Mouse (Mus musculus): ENCODE data around the gene Lenep.

The Lenep gene

DNA sequence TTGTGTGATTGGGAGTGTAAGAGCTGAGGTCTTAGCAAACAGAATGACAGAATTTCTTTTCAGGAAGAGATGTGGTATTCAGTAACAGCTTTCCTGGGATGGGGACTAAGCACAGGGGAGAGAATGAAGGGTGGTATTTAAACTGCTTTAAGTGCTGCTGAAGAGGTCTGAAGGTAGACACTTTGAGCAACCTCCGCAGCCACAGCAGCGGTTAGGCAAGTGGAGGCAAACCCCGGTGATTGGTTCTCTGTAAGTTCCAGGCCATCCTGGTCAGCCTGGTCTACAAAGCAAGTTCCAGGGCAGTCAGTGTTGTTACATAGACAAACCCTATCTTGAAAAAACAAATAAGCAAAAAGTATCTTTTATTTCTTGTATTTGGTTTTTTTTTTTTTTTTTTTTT lies 17.4 kb upstream of the Lenep start:
- in situ Hi-C loops (cut with MboI, MseI) = no loop called here

DNA sequence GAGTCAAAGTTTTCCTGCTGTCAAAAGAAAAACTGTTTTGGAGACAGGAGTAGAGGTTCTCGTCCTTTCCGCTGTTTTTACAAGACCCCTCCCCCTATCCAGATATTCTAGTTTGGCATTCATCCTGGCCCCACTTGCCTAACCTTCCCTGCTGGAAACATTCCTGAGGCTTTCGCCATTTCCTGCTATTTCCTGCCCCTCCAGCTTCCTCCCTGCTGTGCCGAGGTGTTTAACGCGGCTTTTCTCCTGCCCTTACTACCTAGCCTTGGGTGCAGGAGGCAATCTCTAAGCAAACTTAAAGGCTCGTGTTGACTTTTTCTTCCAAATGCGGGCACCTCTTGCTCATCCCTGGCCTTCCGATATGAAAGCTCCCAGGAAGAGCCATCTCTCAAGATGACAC lies 17.0 kb upstream of the Lenep start:
- in situ Hi-C loops (cut with MboI, MseI) = no loop called here

DNA sequence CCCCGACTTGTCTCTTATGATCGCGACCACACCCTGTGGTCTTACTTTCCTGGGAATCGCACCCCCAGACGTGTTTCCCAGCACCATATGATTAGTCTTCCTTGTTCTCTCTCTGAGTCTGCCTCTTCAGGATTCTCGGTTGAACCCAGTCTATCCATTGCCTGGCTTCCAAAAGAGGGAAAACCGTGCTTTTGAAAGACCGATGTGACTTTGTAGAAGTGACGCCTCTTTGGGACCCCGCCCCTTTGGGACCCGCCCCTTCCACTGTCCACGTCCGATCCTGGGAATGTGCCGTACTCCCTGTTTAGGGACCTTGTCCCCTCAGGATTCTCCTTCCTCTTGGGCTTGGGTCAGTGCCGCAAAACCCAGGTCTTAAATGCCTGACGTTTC lies 16.3 kb upstream of the Lenep start:
- in situ Hi-C loops (cut with MboI, MseI) = no loop called here

DNA sequence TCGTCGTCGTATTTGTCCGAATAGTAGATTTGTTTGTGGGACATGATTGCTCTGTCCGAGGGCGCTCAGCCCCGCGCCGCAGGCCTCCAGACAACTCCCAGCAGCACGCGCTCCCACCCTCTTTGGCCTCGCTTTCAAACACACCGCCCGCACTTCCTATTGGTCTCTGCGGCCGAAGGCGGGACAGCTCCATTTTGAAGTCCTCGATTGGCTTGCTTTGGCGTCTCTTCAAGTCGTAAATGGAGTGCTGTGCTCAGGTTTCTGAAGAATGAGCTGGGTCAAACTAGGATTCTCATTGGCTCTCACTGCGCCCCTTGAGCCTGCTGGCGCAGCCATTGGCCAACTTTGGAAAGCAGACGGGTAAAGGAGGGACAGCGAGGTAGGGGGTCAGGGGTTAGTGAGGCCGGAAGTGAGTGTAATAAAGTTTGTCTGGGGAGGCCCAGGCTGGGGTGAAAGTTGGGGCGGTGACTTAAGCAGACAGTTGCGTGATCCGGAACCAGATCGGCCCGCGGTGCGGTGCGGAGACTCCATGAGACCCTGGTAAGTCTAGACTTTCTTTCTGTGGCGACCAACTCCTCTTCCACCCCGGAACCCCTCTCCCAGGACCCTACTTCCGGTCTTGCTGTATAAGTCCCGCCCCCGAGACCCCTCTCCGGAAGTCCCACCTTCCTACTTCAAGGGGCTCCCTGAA lies 15.7 kb upstream of the Lenep start, which contains the start of the genes Cks1b and Shc1:
Gene Cks1b, minus strand, starts transcription at position 214 of the 691 bp plus-strand sequence.
Gene Shc1, plus strand, starts transcription at position 274 of the 691 bp plus-strand sequence.
- in situ Hi-C loops (cut with MboI, MseI) = no loop called here

DNA sequence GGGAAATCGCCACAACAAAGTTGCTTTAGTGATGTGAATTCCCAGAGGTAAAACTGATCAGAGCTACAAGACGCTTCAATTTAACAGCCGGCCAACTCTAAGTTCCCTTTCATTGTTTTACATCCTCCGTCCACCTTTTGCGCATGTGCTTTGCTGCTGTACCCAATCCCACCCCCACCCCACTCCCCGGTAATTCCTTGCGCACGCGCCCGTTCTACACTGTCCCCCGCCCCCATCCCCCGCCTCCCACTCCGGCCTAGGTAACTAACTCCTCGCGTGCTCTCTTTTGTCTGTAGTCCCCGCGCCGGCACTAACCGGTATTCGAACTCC lies 15.2 kb upstream of the Lenep start:
- in situ Hi-C loops (cut with MboI, MseI) = no loop called here

DNA sequence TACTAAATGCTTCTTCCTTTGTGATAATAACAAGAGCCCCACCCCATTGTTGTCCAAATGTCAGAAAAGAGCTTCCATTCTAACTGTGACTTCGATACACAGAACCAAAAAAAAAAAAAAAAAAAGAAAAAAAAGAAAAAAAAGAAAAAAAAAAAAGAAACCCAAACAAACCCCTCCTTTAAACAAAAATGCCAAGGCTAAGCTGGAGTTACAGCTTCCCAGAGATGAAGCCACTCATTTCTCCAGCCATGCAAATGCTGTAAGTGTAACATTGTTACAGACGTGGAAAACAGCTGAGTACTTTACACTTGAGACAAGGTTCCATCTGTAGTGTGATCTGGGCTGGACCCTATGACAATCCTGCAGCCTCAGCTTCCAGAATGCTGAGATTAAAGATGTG lies 14.5 kb upstream of the Lenep start:
- in situ Hi-C loops (cut with MboI, MseI) = no loop called here

DNA sequence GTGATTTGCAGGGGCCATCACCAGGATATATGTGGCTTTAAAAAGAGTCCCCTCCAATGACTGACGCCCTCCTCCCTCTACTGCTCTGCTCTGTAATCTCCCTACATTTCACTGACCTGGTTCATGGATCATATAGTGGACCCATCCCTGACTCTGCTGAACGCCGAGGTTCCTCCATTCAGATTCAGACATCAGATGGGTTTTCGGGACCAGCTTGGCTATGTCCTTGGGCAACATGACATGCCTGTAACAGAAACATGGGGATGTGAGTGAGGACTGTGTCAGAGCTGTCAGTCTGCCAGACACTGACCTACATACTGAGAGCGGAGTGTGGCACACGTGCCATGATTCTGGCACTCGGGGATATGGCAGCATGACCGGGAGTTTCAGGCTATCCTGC lies 13.6 kb upstream of the Lenep start:
- in situ Hi-C loops (cut with MboI, MseI) = no loop called here

DNA sequence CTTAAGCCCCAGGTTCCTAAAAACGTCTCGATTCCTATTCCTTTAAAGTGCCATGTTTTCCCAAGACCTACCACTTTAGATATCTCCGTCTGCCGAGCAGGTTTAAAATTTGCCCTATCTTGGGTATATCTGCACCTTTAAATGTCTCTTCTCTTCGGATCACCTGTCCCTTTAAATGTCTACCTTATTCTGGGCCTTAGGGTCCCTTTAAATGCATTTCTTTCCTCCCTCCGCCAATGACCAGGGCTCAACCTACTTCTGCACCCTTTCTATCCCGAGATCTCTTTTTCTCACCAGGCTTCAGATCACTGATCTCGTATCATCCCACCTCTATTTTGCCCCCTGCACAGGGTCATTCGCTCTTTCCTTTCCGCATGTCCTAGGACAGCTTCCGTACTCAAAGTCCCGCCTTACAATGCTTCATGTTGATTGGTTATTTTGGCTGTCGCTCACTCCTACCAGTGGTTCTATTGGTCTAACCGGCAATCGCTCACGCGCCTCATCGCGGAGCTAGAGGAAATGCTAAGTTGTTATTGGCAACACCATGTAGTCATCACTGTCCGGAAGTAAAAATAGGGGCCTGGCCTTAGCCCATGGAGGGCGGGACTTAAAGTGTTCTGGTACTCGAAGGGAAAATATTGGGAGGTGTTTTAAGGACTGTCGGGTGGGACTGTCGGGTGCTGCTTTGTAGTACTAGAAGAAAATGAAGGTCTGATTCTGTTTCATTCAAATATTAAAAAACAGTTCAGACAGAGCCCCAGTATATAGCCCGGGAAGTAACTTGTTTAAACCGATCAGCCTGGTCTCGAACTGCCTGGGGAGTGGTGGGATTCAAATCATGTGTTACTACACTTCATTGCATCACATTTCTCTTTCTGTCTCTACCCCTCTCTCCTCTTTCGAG lies 9.1 kb upstream of the Lenep start, which contains the start of gene Flad1:
Gene Flad1, minus strand, starts transcription at position 381 of the 904 bp plus-strand sequence.
- in situ Hi-C loops (cut with MboI, MseI) = no loop called here

DNA sequence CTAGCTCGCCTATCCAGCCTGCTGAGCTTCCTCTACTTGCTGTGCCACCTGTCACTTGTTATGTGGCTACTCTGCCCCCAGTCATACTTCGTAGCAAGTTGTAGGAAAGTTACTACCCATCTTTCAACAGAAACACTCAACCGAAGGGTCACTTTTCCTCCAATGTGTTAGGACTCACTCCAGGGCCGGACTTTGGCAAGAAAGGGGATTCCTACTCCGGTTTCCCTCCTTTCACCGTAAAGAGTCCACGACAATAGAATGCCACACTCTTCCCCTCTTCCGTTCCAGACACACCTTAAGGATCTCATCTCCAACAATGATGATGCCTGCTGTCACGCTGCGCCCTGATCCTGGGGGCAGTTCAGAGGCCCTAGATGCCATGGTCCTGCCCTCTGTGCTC lies 8.3 kb upstream of the Lenep start:
- in situ Hi-C loops (cut with MboI, MseI) = no loop called here

DNA sequence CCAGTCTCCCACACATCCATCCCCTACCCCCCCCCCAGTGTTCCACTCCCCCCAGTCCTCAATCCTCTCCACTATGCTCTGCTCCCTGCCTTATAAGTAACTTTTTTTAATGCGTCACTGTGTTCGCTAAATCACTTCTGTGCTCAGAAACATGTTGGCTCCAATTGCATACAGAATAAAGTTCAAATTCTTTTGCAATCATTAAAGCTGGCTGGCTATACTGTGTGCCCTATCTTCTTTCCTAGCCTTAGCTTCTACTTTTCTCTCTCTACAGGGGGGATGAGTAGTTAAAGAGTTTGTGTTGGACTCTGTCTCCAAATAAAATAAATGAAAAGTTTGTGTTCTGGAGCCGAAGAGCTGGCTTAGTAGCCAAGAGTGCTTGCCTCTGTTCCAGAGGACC lies 7.1 kb upstream of the Lenep start:
- in situ Hi-C loops (cut with MboI, MseI) = no loop called here

DNA sequence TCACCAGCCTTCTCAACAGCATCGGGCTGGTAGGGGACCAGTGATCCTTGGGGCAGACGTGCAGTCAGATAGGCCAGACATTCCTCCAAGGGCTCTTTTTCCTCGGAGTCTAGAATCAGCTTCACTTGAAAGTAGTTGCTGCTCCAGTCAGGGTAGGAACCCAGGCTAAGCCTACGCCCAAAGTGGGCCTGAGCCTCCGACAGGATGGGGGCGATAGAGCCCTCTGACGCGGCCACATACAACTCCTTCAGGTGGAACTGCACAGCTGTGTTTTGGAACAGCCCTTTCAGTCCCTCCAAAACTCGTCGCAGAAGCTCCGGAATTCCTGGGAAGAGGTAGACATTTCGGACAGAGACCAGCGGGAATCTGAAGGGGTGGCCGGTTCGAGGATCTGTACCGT lies 5.9 kb upstream of the Lenep start:
- in situ Hi-C loops (cut with MboI, MseI) = no loop called here

DNA sequence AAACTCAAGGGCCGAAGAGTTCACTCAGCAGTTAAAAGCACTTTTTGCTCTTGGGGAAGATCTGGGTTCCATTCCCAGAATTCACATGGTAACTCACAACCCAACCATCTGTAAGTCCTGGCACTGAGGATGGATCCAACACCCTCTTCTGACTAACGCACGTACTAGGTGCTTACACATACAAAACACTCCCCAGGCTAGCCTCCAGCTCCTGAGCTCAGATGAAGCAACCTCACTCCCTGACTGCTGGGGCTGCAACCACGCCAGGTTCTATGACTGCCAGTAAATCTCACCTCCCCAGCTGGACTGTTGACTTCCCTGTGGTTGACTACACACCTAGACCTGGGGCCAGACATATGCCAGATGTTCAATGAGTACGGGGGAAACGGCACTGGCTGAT lies 4.3 kb upstream of the Lenep start:
- in situ Hi-C loops (cut with MboI, MseI) = no loop called here

DNA sequence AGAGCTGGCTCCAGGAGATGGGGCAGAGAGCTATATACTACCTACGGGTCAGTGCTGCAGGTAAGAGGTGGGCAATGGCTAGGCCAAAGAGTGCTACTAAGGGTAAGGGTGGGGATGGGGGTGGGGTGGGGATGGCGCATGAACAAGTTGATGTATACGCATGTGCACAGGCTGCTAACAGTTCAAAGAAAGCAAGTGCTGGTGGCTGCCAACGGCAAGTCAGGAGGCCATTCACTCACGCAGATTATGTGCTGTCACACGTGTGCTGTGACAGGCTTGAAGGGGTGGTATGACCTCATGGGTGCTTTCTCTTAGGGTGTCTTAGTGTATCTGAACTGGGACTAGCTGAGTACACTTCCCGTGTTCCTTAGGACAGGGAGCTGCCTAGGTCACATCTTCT lies 1.3 kb downstream of the Lenep start:
- in situ Hi-C loops (cut with MboI, MseI) = no loop called here

DNA sequence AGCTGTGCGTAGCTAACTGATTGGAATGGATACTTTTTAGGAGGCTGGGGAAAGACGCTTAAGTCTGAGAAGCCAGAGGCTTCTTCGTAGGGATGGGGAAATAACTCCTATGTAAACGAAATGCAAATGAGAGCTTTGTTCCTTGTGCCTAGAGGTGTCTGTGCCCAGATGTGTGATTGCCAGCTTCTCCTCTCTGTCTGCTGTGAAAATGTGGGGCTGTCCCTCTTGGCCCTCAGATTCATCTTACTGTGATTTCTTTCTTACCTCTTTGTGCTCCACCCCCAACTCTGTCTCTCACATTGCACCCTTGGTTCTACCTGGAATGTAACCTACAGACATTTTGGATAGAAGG lies 6.0 kb downstream of the Lenep start:
- in situ Hi-C loops (cut with MboI, MseI) = loop anchor here (10.0 kb wide), 1 partner anchor 882 kb away; no protein-coding TSS in a partner anchor

DNA sequence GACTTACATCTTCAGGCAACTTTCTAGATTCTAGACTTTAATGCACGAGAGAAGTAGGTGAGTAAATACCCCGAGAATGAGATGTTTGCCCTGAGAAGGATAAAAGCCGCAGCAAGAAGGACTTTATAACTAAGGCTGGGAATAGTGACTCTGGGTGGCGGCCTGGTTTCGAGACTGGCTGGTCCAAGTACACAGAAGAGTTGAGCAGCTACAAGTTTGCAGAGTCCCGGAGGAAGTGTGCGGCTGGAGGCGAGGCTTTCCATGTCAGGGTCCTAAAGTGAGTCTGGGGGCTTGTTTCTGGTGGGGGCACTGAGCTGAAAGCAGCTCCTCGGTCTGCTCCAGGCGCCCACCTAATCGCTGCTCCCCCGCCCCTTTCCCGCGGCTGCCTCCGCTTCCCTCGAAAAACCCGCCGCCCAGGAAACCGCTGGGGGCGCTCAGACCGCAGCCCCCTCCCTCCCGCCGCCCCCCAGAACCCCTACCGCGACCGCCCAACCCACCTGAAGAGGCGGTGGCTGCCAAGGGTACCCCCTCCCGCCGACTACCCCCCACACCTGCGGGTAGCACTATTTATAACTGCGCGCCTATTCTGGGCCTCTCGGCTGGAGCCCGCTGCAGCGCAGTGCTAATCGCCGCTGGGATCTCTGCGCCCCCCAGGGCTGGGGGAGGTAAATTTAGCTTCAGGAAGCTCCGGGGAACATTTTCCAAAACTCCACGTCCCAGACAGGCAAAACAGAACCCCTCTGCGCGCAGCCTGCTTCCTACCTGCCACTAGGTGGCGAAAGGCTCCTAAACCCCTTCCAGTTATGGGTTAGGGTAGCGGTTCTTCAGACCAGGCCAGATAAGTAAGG lies 6.6 kb downstream of the Lenep start:
- in situ Hi-C loops (cut with MboI, MseI) = loop anchor here (10.0 kb wide), 1 partner anchor 881 kb away; no protein-coding TSS in a partner anchor

DNA sequence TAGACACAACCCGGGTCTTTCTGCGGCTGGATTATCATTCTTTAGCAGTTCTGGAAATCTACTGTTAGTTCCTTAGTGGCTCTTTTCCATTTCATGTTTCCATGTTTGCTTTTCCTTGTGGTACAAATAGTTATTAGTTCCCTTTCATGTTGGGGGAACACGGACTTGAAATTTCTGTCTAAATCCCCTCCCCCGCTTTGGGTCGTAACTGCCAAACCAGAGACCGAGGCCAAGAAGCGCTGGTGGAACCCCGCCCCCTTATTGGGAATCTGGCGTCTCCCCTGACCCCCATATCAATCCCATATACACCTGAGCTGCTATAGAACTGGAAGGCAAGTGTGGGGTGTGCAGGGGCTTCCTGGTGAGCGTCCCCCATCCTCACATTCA lies 7.2 kb downstream of the Lenep start:
- in situ Hi-C loops (cut with MboI, MseI) = loop anchor here (10.0 kb wide), 1 partner anchor 881 kb away; no protein-coding TSS in a partner anchor

DNA sequence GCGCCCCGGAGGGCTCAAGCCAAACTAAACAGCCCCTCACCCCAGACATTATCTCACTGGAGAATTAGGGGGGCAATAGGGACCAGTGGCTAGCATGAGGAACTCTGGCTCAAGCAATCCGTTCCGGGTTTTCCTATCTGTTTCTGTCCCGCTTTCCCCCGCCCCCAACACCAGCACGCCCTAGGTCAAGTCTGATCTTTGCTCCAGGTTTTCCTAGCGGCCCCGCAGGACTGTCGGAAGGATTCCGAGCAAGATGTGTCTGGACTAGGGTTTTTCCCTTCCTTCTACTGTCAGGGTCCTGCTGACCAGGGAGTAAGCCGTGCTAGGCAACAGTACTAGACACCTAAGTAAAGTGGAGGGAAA lies 7.7 kb downstream of the Lenep start:
- in situ Hi-C loops (cut with MboI, MseI) = loop anchor here (10.0 kb wide), 1 partner anchor 880 kb away; no protein-coding TSS in a partner anchor

DNA sequence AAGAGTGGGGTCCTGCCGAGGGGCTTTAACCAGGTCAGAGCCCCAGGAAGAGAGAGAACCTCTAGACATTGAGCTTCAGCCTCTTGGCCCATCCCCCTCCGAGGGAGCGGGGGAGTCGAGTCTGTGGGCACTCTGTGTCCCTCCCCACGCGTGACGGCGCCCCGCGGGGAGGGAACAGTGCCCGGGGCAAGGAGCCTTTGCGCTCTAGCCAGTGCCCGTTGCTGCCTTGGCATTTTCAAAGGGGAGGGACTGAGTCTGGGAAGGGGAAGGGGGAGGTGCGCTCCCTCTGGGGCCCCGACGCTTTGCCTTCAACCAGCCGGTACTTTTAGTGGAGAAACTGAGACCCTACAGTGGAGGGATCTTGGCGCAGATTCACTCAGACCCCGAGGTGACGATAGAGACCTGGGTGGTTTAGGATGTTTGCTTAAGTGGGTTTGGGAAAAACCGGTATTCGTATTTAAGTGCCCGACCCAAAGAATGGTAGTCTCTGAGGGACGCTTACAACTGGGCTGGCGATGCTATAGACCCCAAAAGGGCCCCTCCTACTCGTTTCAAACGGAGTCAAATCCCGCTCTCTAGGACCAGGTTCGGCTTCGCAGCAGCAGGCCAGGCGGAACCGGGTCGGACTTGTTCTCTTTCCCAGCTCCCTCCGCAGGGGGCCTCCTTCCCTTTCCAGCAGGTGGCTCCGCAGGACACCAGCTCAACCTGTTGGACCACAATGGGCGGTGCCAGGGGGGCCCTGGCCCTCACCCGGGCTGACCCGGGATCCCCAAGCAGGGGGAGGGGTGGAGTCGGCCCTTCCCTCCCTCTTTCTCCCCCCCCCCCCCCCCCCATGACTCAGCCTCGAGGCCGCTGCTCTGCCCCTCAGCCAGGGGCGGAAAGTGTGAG lies 8.3 kb downstream of the Lenep start, which contains the start of gene Zbtb7b:
Gene Zbtb7b, minus strand, starts transcription at position 771 of the 888 bp plus-strand sequence.
- in situ Hi-C loops (cut with MboI, MseI) = loop anchor here (10.0 kb wide), 1 partner anchor 879 kb away; no protein-coding TSS in a partner anchor

DNA sequence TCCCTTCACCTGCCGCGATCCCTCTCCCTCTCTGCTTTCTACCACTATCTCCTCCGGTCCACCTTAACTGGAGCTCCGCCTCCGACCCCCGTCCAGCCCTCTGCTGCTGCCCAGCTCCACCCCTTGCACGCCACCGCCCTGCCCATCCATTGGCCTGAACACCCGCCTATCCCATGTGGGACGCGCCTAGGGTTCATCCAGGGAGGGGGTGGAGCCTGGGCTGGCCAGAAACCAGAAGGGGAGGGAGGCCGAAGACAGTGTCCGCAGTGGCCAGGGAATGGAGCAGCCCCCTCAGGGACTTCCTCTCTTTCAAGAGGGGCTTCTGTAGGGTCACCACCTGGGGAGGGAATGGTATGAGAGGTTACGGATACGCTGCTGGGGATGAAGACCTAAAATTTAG lies 9.0 kb downstream of the Lenep start:
- in situ Hi-C loops (cut with MboI, MseI) = loop anchor here (10.0 kb wide), 1 partner anchor 879 kb away; no protein-coding TSS in a partner anchor

DNA sequence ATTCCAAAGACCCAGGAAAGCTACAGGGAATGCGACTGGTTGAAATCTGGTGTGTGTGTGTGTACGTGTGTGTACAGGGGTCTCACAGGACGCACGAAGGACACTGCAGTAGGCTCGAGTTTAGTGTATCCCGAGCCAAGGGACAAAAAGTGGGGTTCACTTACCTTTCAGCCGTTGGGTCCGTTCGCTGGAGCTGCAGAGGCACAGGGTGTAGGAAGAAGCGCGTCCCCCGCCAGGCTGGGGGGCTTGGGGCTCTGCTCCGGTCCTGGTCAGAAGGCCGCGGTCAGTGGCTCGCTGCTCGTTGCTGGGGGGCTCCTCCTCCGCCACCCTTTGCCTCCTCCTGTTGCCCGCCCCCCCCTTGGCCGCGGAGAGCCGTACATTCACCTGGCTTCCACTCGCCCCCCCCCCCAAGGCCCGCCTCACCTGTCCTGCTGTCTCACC lies 9.7 kb downstream of the Lenep start:
- in situ Hi-C loops (cut with MboI, MseI) = loop anchor here (10.0 kb wide), 1 partner anchor 878 kb away; no protein-coding TSS in a partner anchor

All from regulatory T cell (primary cell).